Mouse (Mus musculus) kidney, embryonic 16.5 days (tissue): ENCODE measurements around the gene Gramd1b. TPM values are rescaled to one million over a fixed set of nuclear protein-coding genes. Genes with fewer than 3 reads are reported as not detected.
A peak's percentile ranks its signal among the peaks of the same experiment; 100 is the strongest.

ENCODE experiments used
- ATAC-seq: fragments of 200-750 bp; cut with Nextera tagmentation; 2 replicates; pipeline ENCODE4 v1.8.0; 2017; ENCODE audit warnings: moderate TSS enrichment; ENCODE audit not compliant: low FRiP score, low TSS enrichment
- H3K27ac ChIP-seq: fragments of 300-500 bp; sonication (generic); 2 replicates; pipeline ENCODE4 v1.5.1; 2014; ENCODE audit warnings: low read length
- H3K27me3 ChIP-seq: fragments of 300-500 bp; sonication (generic); 2 replicates; pipeline ENCODE4 v1.6.1; 2014; ENCODE audit warnings: low read length, control low read depth, mixed read lengths; ENCODE audit not compliant: insufficient read depth
- H3K36me3 ChIP-seq: fragments of 300-500 bp; sonication (generic); 2 replicates; pipeline ENCODE4 v1.6.1; 2014; ENCODE audit warnings: low read length, control low read depth, mixed read lengths; ENCODE audit not compliant: insufficient read depth
- H3K4me1 ChIP-seq: fragments of 300-500 bp; sonication (generic); 2 replicates; pipeline ENCODE4 v1.6.1; 2014; ENCODE audit warnings: low read length, control low read depth, mixed read lengths; ENCODE audit not compliant: insufficient read depth
- H3K4me2 ChIP-seq: fragments of 300-500 bp; sonication (generic); replicated peaks from 2 replicates; pipeline ENCODE4 v1.6.1; 2014; ENCODE audit warnings: low read depth, low read length
- H3K4me3 ChIP-seq: fragments of 300-500 bp; sonication (generic); 2 replicates; pipeline ENCODE4 v1.5.1; 2014; ENCODE audit warnings: mild to moderate bottlenecking, low read length
- H3K9ac ChIP-seq: fragments of 300-500 bp; sonication (generic); replicated peaks from 2 replicates; pipeline ENCODE4 v1.6.1; 2014; ENCODE audit warnings: low read length
- H3K9me3 ChIP-seq: fragments of 300-500 bp; sonication (generic); 2 replicates; pipeline ENCODE4 v1.6.1; 2016; ENCODE audit warnings: low read length, control low read depth
- WGBS: fragments of 180-500 bp; shearing (Covaris S2); extraction: QIAGEN DNeasy Blood & Tissue Kit; methylation state at CpG from one replicate; pipeline ENCODE4 v1.1.7; 2014; 5-methylcytosine and 5-hydroxymethylcytosine counted together
- polyA plus RNA-seq: library from polyadenylated mRNA; unstranded; fragments of >200 nt; fragmentation: Nextera tagmentation; extraction: Ambion mirVana; gene quantifications from 2 replicates; pipeline ENCODE4 v1.2.1, GENCODE M21; 2015

The Gramd1b gene
- polyA plus RNA-seq, 1 experiment from 2014 or later = 11.0 TPM

GRCm38 (mm10) chr9:40317735-40318134 lies 213.4 kb downstream of the Gramd1b start:
- ATAC-seq = no peak

GRCm38 (mm10) chr9:40316865-40317660 lies 214.1 kb downstream of the Gramd1b start:
- no peak overlapping the region for H3K4me3 ChIP-seq
- H3K36me3 ChIP-seq = 0 out of 2 replicates have a peak, but pooled peaks cover 9% of the 10 kb centered on the region
- H3K27me3 ChIP-seq = no peaks in the 10 kb centered on the region
- H3K4me1 ChIP-seq = peaks cover 22% of the 10 kb centered on the region
- 83% methylated on average over 9 of the region's 9 CpGs for WGBS
- H3K27ac ChIP-seq = no peak overlapping the region
- H3K4me2 ChIP-seq = no peak overlapping the region
- no peaks in the 10 kb centered on the region for H3K9me3 ChIP-seq
- ATAC-seq = no peak
- no peak overlapping the region for H3K9ac ChIP-seq

More at GRCm38 (mm10) chr9:40317735-40318134, 213.4 kb downstream of the Gramd1b start:
- no peaks in the 10 kb centered on the region for H3K27me3 ChIP-seq
- no peaks in the 10 kb centered on the region for H3K9me3 ChIP-seq
- WGBS = 93% methylated on average over 4 of the region's 4 CpGs
- peaks cover 22% of the 10 kb centered on the region for H3K4me1 ChIP-seq
- no peak overlapping the region for H3K4me2 ChIP-seq
- no peak overlapping the region for H3K27ac ChIP-seq
- H3K36me3 ChIP-seq = 0 out of 2 replicates have a peak, but pooled peaks cover 9% of the 10 kb centered on the region
- no peak overlapping the region for H3K9ac ChIP-seq
- H3K4me3 ChIP-seq = no peak overlapping the region

- 69% methylated on average over 9 of the region's 9 CpGs for WGBS
- Histone ChIP-seq H3K36me3 (peaks cover 24% of the 10 kb centered on the region; the same call in 1 of the 2 replicates), H3K27me3 (no peaks in the 10 kb centered on the region), H3K4me2 (no peak overlapping the region), H3K9me3 (no peaks in the 10 kb centered on the region), H3K4me3 (no peak overlapping the region), H3K9ac (no peak overlapping the region), H3K4me1 (no peaks in the 10 kb centered on the region), H3K27ac (no peak overlapping the region)
- no peak for ATAC-seq
Measured at GRCm38 (mm10) chr9:40311813-40312212, 219.4 kb downstream of the Gramd1b start.

GRCm38 (mm10) chr9:40309876-40310275 lies 221.3 kb downstream of the Gramd1b start:
- Histone ChIP-seq H3K27ac (no peak overlapping the region), H3K9me3 (no peaks in the 10 kb centered on the region), H3K4me3 (no peak overlapping the region), H3K9ac (no peak overlapping the region), H3K36me3 (peaks cover 34% of the 10 kb centered on the region), H3K4me1 (no peaks in the 10 kb centered on the region), H3K4me2 (no peak overlapping the region), H3K27me3 (no peaks in the 10 kb centered on the region)
- ATAC-seq = no peak
- 93% methylated on average over 6 of the region's 6 CpGs for WGBS

- no peaks in the 10 kb centered on the region for H3K27me3 ChIP-seq
- no peak overlapping the region for H3K27ac ChIP-seq
- ATAC-seq = no peak
- no peak overlapping the region for H3K4me3 ChIP-seq
- H3K4me1 ChIP-seq = no peaks in the 10 kb centered on the region
- no peak overlapping the region for H3K9ac ChIP-seq
- no peak overlapping the region for H3K4me2 ChIP-seq
- WGBS = 87% methylated on average over 3 of the region's 3 CpGs
- H3K36me3 ChIP-seq = peaks cover 46% of the 10 kb centered on the region
- H3K9me3 ChIP-seq = no peaks in the 10 kb centered on the region
Measured at GRCm38 (mm10) chr9:40307311-40307710, 223.9 kb downstream of the Gramd1b start.

GRCm38 (mm10) chr9:40304243-40304642 lies 226.9 kb downstream of the Gramd1b start:
- no peak overlapping the region for H3K27ac ChIP-seq
- peaks cover 46% of the 10 kb centered on the region for H3K36me3 ChIP-seq
- WGBS = 94% methylated on average over 8 of the region's 8 CpGs
- no peak for ATAC-seq
- no peaks in the 10 kb centered on the region for H3K4me1 ChIP-seq
- no peaks in the 10 kb centered on the region for H3K27me3 ChIP-seq
- H3K9ac ChIP-seq = no peak overlapping the region
- H3K4me2 ChIP-seq = no peak overlapping the region
- no peaks in the 10 kb centered on the region for H3K9me3 ChIP-seq
- H3K4me3 ChIP-seq = no peak overlapping the region

GRCm38 (mm10) chr9:40302375-40302774 lies 228.8 kb downstream of the Gramd1b start:
- H3K9ac ChIP-seq = no peak overlapping the region
- 83% methylated on average over 8 of the region's 8 CpGs for WGBS
- no peaks in the 10 kb centered on the region for H3K9me3 ChIP-seq
- H3K27me3 ChIP-seq = no peaks in the 10 kb centered on the region
- H3K4me3 ChIP-seq = no peak overlapping the region
- no peaks in the 10 kb centered on the region for H3K4me1 ChIP-seq
- no peak for ATAC-seq
- H3K36me3 ChIP-seq = peaks cover 45% of the 10 kb centered on the region
- no peak overlapping the region for H3K27ac ChIP-seq
- H3K4me2 ChIP-seq = no peak overlapping the region

- Histone ChIP-seq H3K4me1 (no peaks in the 10 kb centered on the region), H3K27ac (no peak overlapping the region), H3K36me3 (peaks cover 43% of the 10 kb centered on the region), H3K4me3 (no peak overlapping the region), H3K9ac (no peak overlapping the region), H3K4me2 (no peak overlapping the region), H3K9me3 (no peaks in the 10 kb centered on the region), H3K27me3 (no peaks in the 10 kb centered on the region)
- 84% methylated on average over 5 of the region's 5 CpGs for WGBS
- ATAC-seq = no peak
Measured at GRCm38 (mm10) chr9:40301475-40301874, 229.7 kb downstream of the Gramd1b start.

GRCm38 (mm10) chr9:40300018-40300989 lies 230.9 kb downstream of the Gramd1b start:
- Histone ChIP-seq H3K4me1 (no peaks in the 10 kb centered on the region), H3K36me3 (peaks cover 43% of the 10 kb centered on the region), H3K4me2 (no peak overlapping the region), H3K27me3 (no peaks in the 10 kb centered on the region), H3K4me3 (no peak overlapping the region), H3K27ac (no peak overlapping the region), H3K9me3 (no peaks in the 10 kb centered on the region), H3K9ac (no peak overlapping the region)
- ATAC-seq = peak; percentile 53
- 73% methylated on average over 15 of the region's 15 CpGs for WGBS
